Mouse (Mus musculus) intestine, postnatal 0 days (tissue): ENCODE data around the gene Gpank1. TPM values are rescaled to one million over a fixed set of nuclear protein-coding genes. Genes with fewer than 3 reads are reported as not detected.

Experiments used
- ATAC-seq: fragments of 200-750 bp; cut with Nextera tagmentation; 2 replicates; pipeline ENCODE4 v1.8.0; 2017; ENCODE audit warnings: mild to moderate bottlenecking, moderate TSS enrichment, moderate library complexity
- H3K27ac ChIP-seq: fragments of 300-500 bp; sonication (generic); 2 replicates; pipeline ENCODE4 v1.5.1; 2014; ENCODE audit warnings: mild to moderate bottlenecking, low read depth, low read length, moderate library complexity
- H3K27me3 ChIP-seq: fragments of 300-500 bp; sonication (generic); replicated peaks from 2 replicates; pipeline ENCODE4 v1.6.1; 2014; ENCODE audit warnings: low read length, mixed read lengths; ENCODE audit not compliant: control insufficient read depth, insufficient read depth
- H3K36me3 ChIP-seq: fragments of 300-500 bp; sonication (generic); 2 replicates; pipeline ENCODE4 v1.6.1; 2014; ENCODE audit warnings: mild to moderate bottlenecking, moderate library complexity; ENCODE audit not compliant: control insufficient read depth, insufficient read depth
- H3K4me1 ChIP-seq: fragments of 300-500 bp; sonication (generic); replicated peaks from 2 replicates; pipeline ENCODE4 v1.6.1; 2014; ENCODE audit warnings: antibody characterized with exemption, low read length, mixed read lengths; ENCODE audit not compliant: control insufficient read depth, insufficient read depth
- H3K4me2 ChIP-seq: fragments of 300-500 bp; sonication (generic); replicated peaks from 2 replicates; pipeline ENCODE4 v1.6.1; 2014; ENCODE audit warnings: low read depth, mild to moderate bottlenecking, moderate library complexity
- H3K4me3 ChIP-seq: fragments of 300-500 bp; sonication (generic); 2 replicates; pipeline ENCODE4 v1.5.1; 2014; ENCODE audit warnings: low read depth, low read length
- H3K9ac ChIP-seq: fragments of 300-500 bp; sonication (generic); 2 replicates; pipeline ENCODE4 v1.6.1; 2014; ENCODE audit warnings: mild to moderate bottlenecking, low read depth, low read length
- H3K9me3 ChIP-seq: fragments of 300-500 bp; sonication (generic); 2 replicates; pipeline ENCODE4 v1.6.1; 2016; ENCODE audit warnings: mixed run types; ENCODE audit not compliant: control insufficient read depth
- CTCF ChIP-seq: sonication (generic); IDR thresholded peaks from 2 replicates; pipeline ENCODE4 v1.5.1; 2016; ENCODE audit warnings: low read depth, mild to moderate bottlenecking, control low read depth, antibody characterized with exemption, moderate library complexity
- WGBS: fragments of 180-500 bp; shearing (Covaris S2); extraction: QIAGEN DNeasy Blood & Tissue Kit; methylation state at CpG from one replicate; pipeline ENCODE4 v1.1.7; 2014; 5-methylcytosine and 5-hydroxymethylcytosine counted together
- polyA plus RNA-seq: library from polyadenylated mRNA; unstranded; fragments of >200 nt; fragmentation: Nextera tagmentation; extraction: Ambion mirVana; gene quantifications from 2 replicates; pipeline ENCODE4 v1.2.1, GENCODE M21; 2015

Gene Gpank1
- polyA plus RNA-seq, 1 experiment from 2014 or later = 15.0 TPM

- Histone ChIP-seq H3K27me3 (no peaks in the 10 kb centered on the region), H3K4me1 (peaks cover 11% of the 10 kb centered on the region; the same call in 1 of the 2 replicates), H3K9me3 (no peaks in the 10 kb centered on the region), H3K9ac (0 out of 2 replicates have a peak overlapping the region, but pooled peaks have one; percentile 11), H3K36me3 (no peaks in the 10 kb centered on the region), H3K4me2 (peak overlapping the region; percentile 32; the same call in 1 of the 2 replicates), H3K4me3 (no peak overlapping the region), H3K27ac (peak overlapping the region; percentile 41; the same call in 1 of the 2 replicates)
- 32% methylated on average over 6 of the region's 6 CpGs for WGBS
- no peak for TF ChIP-seq CTCF
- peak; percentile 28 for ATAC-seq
These were observed 41.0 kb upstream of the Gpank1 start for GRCm38 (mm10) chr17:35080248-35080647.

GRCm38 (mm10) chr17:35080710-35081109 lies 40.5 kb upstream of the Gpank1 start:
- TF ChIP-seq CTCF = no peak
- no peak for ATAC-seq
- 89% methylated on average over 4 of the region's 4 CpGs for WGBS

GRCm38 (mm10) chr17:35082841-35083576 lies 38.2 kb upstream of the Gpank1 start:
- Histone ChIP-seq H3K27ac (no peak overlapping the region), H3K4me1 (peaks cover 5% of the 10 kb centered on the region; the same call in 1 of the 2 replicates), H3K4me3 (no peak overlapping the region), H3K9ac (no peak overlapping the region), H3K36me3 (no peaks in the 10 kb centered on the region), H3K27me3 (no peaks in the 10 kb centered on the region), H3K9me3 (no peaks in the 10 kb centered on the region), H3K4me2 (no peak overlapping the region)
- WGBS = 87% methylated on average over 16 of the region's 16 CpGs
- TF ChIP-seq CTCF = no peak
- ATAC-seq = no peak

More at GRCm38 (mm10) chr17:35080710-35081109, 40.5 kb upstream of the Gpank1 start:
- Histone ChIP-seq H3K9me3 (no peaks in the 10 kb centered on the region), H3K4me3 (no peak overlapping the region), H3K27me3 (no peaks in the 10 kb centered on the region), H3K4me1 (peaks cover 11% of the 10 kb centered on the region; the same call in 1 of the 2 replicates), H3K36me3 (no peaks in the 10 kb centered on the region), H3K9ac (no peak overlapping the region), H3K27ac (0 out of 2 replicates have a peak overlapping the region, but pooled peaks have one; percentile 41), H3K4me2 (no peak overlapping the region)

- TF ChIP-seq CTCF = no peak
- no peak overlapping the region for H3K9ac ChIP-seq
- H3K36me3 ChIP-seq = no peaks in the 10 kb centered on the region
- no peak overlapping the region for H3K4me2 ChIP-seq
- H3K9me3 ChIP-seq = no peaks in the 10 kb centered on the region
- WGBS = 65% methylated on average over 3 of the region's 3 CpGs
- H3K27ac ChIP-seq = no peak overlapping the region
- no peak overlapping the region for H3K4me3 ChIP-seq
- H3K4me1 ChIP-seq = peaks cover 2% of the 10 kb centered on the region; the same call in 1 of the 2 replicates
- ATAC-seq = no peak
- H3K27me3 ChIP-seq = no peaks in the 10 kb centered on the region
These were observed 37.2 kb upstream of the Gpank1 start for GRCm38 (mm10) chr17:35083929-35084497.

GRCm38 (mm10) chr17:35085208-35085865 lies 35.9 kb upstream of the Gpank1 start, which contains the start of gene Ly6g6f:
TSS of gene Ly6g6f (minus strand) at chr17:35085610.
- Histone ChIP-seq H3K4me2 (no peak within 1 kb of the TSS), H3K27ac (no peak within 1 kb of the TSS), H3K27me3 (no peaks in the 10 kb centered on the region), H3K4me1 (peaks cover 8% of the 10 kb centered on the region; the same call in 1 of the 2 replicates), H3K9me3 (no peaks in the 10 kb centered on the region), H3K4me3 (no peak within 1 kb of the TSS), H3K36me3 (no peaks in the 10 kb centered on the region), H3K9ac (no peak within 1 kb of the TSS)
- 59% methylated on average over 7 of the region's 7 CpGs for WGBS
- TF ChIP-seq CTCF = no peak
- ATAC-seq = no peak

- TF ChIP-seq CTCF = peak; percentile 62
- Histone ChIP-seq H3K27me3 (no peaks in the 10 kb centered on the region), H3K36me3 (peaks cover 23% of the 10 kb centered on the region), H3K4me3 (no peak overlapping the region), H3K4me1 (peaks cover 8% of the 10 kb centered on the region; the same call in 1 of the 2 replicates), H3K9ac (no peak overlapping the region), H3K9me3 (no peaks in the 10 kb centered on the region), H3K4me2 (no peak overlapping the region), H3K27ac (no peak overlapping the region)
- 48% methylated on average over 2 of the region's 2 CpGs for WGBS
- no peak for ATAC-seq
These were observed 33.1 kb upstream of the Gpank1 start for GRCm38 (mm10) chr17:35088151-35088550.
